Mouse (Mus musculus) embryonic fibroblast, embryonic 13.5 days (primary cell): ENCODE results near the gene Ttc17. TPM values are rescaled to one million over a fixed set of nuclear protein-coding genes. Genes with fewer than 3 reads are reported as not detected.

Experiments used
- H3K27ac ChIP-seq: 2 replicates; pipeline ENCODE4 v1.5.1; 2012; ENCODE audit warnings: low read length, control low read depth, inconsistent platforms; ENCODE audit not compliant: insufficient read depth
- H3K4me1 ChIP-seq: 2 replicates; pipeline ENCODE4 v1.6.1; 2011; ENCODE audit warnings: low read length; ENCODE audit not compliant: control insufficient read depth, insufficient read depth
- H3K4me3 ChIP-seq: 2 replicates; pipeline ENCODE4 v1.5.1; 2011; ENCODE audit warnings: mild to moderate bottlenecking, control low read depth, low read length; ENCODE audit not compliant: insufficient read depth
- CTCF ChIP-seq: IDR thresholded peaks from 2 replicates; pipeline ENCODE4 v1.5.1; 2011; ENCODE audit warnings: mild to moderate bottlenecking, control low read depth, low read length, moderate library complexity, borderline replicate concordance; ENCODE audit not compliant: insufficient read depth
- POLR2A ChIP-seq: IDR thresholded peaks from 2 replicates; pipeline ENCODE4 v1.6.1; 2011; ENCODE audit warnings: low read depth, mild to moderate bottlenecking, control low read depth, low read length, moderate library complexity
- polyA plus RNA-seq: library from polyadenylated mRNA; stranded (reverse); fragments of >200 nt; gene quantifications from 2 replicates; pipeline ENCODE4 v1.2.4, GENCODE M21; 2011; ENCODE audit warnings: low read depth; ENCODE audit not compliant: missing spikeins, insufficient read length

Ttc17 gene
- polyA plus RNA-seq, 1 experiment, result 44.5 TPM

DNA sequence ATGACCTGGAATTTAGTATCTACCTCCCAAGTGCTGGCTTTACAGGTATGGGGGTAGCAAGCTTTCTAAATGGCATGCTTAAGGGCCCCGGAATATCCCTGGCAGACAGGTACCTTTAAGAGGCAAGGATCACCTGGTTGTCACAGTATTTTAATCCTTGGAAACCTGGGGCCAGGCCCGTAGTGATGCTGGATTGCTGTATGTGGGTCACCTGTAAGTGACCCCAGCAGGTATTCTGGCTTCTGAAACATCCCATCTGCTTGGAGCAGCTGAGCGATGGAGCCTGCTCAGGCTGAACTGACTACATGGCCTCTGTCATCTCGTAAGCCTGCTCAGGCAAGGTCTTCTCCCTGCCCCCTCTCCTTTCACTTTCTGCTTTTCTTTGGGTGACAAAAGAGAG lies 130.4 kb downstream of the Ttc17 start:
- TF ChIP-seq POLR2A, result no peak
- TF ChIP-seq CTCF, result no peak
- no peak overlapping the region for H3K27ac ChIP-seq
- H3K4me3 ChIP-seq, result no peak overlapping the region
- 0 out of 2 replicates have a peak, but pooled peaks cover 7% of the 10 kb centered on the region for H3K4me1 ChIP-seq

DNA sequence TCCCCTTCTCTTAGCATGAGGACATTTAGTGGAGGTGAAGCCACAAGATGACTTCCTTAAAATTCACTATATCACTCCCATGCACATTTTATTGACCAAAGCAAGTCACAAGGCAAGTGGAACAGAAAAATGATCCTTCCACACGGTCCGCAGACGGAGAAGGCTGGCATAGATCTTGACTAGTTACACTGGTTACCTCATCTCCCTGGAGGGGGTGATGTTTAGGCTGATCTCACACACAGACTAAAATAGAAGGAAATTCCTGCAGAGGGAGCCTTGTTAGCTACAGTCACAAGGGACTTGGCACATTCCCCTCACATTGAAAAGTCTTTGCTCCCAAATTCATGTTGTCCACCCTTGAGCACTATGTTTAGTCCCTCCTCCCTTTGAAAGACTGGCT lies 130.8 kb downstream of the Ttc17 start:
- Histone ChIP-seq H3K4me1 (0 out of 2 replicates have a peak, but pooled peaks cover 7% of the 10 kb centered on the region), H3K4me3 (no peak overlapping the region), H3K27ac (no peak overlapping the region)
- TF ChIP-seq CTCF (no peak), POLR2A (no peak)

DNA sequence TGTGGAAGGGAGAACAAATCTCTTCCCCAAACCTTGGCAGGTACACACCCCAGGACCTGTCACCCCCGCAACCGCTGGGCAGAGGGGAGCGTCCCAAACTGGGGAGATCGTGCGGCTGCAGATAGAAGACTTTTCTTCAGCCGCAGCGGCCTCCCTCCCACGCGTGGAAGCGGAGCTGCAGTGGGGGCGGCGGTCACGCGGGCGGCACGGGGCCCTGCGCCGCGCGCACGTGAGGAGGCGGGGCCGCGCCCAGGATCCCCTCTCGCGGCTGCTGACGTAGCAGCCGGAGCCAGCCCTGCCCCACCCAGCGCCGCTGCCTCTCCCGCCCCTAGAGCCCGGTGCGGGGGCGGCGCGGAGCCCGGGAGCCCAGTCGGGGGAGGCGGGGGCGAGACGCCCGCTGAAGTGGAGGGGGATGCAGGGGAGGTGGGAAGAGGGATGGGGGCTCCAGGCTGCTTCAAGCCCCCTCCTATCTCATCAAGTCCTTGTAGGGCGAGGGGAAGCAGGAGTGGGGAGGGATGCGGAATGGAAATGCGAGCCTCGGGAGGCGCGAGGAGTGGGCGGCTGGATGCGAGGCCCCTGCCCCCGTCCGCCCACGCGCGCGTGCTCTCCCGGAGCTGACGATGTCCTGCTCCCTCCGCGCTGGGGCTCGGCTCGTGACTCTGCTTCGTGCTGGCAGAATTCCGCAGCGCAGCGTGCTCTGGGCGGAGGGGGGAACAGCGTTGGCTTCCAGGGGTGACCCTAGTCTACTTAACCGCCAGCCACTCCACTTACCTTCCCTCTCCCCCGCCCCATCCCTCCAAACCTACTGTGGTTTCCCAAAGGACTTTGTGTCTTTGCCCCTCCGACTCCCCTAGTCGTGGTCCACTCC lies 133.1 kb downstream of the Ttc17 start:
- Histone ChIP-seq H3K4me3 (peak overlapping the region; percentile 46), H3K4me1 (0 out of 2 replicates have a peak, but pooled peaks cover 7% of the 10 kb centered on the region), H3K27ac (no peak overlapping the region)
- TF ChIP-seq CTCF, result no peak
- peak; percentile 25; the same call in 1 of the 2 replicates for TF ChIP-seq POLR2A

GRCm38 (mm10) chr2:94271176-94271575 lies 135.3 kb downstream of the Ttc17 start:
- TF ChIP-seq CTCF (no peak), POLR2A (no peak)
- Histone ChIP-seq H3K4me1 (peaks cover 16% of the 10 kb centered on the region; the same call in 1 of the 2 replicates), H3K4me3 (no peak overlapping the region), H3K27ac (no peak overlapping the region)

GRCm38 (mm10) chr2:94268835-94269234 lies 137.7 kb downstream of the Ttc17 start:
- Histone ChIP-seq H3K27ac (no peak overlapping the region), H3K4me3 (no peak overlapping the region), H3K4me1 (peaks cover 19% of the 10 kb centered on the region)
- TF ChIP-seq CTCF (no peak), POLR2A (no peak)

DNA sequence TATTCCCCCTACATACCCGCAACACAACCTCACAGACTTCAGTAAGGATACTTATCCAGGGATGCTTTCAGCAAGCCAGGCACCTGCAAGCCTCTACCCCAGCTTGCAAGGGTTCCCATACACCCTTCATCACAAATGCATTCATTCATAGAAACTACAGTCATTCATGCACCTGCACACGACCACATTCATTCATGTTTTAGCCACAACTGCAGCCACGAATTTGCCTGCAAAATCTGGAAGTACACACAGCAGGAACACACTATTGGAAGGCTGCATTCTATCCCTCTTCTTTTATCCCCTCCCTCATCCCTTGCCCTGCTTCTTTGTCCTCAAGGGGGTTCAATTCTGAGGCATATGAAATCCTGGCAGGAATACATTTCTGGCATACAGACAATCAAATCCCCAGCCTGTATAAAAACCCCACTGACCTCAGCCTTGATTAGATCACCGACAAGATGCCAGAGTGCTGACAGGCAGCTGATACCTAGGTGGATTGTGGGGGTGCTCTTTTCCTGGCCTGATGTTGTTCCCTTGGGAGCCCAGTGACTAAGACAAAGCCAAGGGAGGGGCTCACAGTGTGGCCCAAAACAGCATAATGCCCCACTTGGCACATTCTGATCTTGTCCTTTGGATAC lies 139.2 kb downstream of the Ttc17 start:
- Histone ChIP-seq H3K27ac (no peak overlapping the region), H3K4me1 (peaks cover 14% of the 10 kb centered on the region), H3K4me3 (no peak overlapping the region)
- TF ChIP-seq CTCF (no peak), POLR2A (no peak)

- TF ChIP-seq CTCF (no peak), POLR2A (no peak)
- Histone ChIP-seq H3K4me1 (peaks cover 14% of the 10 kb centered on the region), H3K4me3 (no peak overlapping the region), H3K27ac (no peak overlapping the region)
Measured at GRCm38 (mm10) chr2:94266381-94267160, 139.9 kb downstream of the Ttc17 start.

GRCm38 (mm10) chr2:94265221-94266191 lies 141.0 kb downstream of the Ttc17 start:
- peak overlapping the region; percentile 22; the same call in 1 of the 2 replicates for H3K4me3 ChIP-seq
- peaks cover 14% of the 10 kb centered on the region for H3K4me1 ChIP-seq
- TF ChIP-seq POLR2A (no peak), CTCF (no peak)
- H3K27ac ChIP-seq, result no peak overlapping the region
